Mouse (Mus musculus): ENCODE data around the gene Gpt2.

The Gpt2 gene

DNA sequence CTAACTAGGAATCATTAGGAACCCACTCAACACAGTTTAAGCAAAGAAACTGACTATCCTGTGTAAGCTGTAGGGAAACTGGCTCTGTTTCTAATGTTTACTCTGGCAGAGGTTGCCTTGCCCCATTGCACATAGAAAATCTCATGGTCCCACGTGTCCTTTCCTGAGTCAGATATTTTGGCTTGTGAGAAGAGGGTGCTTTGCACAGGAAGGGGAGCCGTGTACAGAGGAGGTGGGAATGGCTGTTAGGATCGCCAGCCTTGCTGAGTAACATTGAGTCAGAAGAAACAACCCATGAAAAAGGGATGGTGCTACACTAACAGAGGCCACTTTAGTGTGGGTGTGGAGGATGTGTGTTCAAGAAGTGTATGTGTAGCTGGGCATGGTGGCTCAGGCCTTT is 36.6 kb downstream of the Gpt2 start:
- DNase-seq (ENCODE audit: low spot score): no peak

DNA sequence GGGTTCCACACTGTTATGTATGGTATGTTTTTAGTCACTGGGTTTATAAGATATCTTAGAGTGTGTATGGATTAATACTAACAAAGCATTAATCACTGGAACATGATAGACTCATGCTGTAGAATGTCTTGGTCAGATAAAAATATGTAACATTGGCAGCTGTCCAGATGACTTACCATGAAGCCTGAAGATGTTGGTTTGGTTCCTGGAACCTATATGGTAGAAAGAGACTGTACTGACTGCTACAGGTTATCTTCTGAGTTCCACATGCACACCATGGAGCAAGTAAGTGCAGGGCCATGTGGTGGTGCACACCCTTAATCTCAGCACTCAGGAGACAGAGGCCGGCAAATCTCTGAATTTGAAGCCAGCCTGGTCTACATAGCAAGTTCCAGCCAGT is 38.3 kb downstream of the Gpt2 start:
- no peak for DNase-seq (ENCODE audit: low spot score)

DNA sequence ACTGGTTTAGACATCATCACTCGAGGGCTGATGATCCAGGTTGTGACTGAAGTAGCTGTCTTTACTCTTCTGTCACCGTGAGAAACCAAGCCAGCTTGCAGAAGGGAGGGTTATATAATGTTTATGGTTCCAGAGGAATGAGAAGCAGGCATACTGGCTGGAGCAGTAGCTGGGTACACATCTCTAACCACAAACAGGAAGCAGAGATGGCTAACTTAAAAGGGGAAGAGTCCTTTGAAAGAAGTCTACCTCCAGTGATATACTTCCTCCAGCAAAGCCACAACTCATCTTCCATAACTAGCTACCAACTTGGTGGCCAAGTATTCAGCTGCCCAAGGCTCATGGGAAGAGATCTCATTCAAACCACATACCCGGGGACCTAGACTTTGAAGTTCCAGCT is 39.1 kb downstream of the Gpt2 start:
- DNase-seq (ENCODE audit: low spot score): no peak

DNA sequence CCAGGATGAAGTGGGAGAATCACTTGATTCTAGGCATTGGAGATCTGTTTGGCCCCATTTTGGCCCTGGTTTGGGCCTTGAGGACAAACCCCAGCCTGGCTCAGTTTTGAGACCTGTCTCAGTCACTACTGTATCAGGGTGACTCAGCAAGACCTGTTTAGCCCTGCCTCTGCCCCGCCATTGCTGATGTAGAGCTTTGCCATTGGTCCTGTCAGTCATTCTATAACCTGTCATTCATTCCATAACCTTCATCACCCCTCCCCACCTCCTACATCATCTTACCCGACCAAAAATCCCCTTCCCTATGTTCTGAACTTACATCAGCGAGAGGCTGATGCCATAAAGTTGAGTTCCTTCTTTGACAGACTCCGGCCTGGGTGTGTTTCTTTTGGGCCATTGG is 40.5 kb downstream of the Gpt2 start:
- DNase-seq (ENCODE audit: low spot score): no peak

DNA sequence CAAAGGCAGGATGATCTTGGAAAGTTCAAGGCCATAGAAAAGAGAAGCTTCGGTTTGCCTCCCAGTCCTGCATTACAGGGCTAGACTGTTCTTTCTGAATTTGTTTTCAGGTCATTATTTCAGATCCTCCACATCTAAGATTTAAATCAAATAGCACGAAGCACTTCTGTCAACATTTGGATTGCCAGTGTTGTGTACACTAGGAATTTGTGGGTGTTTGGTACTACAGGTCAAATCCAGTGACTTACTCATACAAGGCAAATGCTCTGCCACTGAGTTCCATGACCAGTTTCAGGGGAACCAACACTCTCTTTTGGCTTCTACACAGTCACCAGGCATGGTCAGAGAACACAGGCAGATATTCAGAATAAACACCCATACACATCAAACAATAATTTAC is 41.1 kb downstream of the Gpt2 start:
- no peak for DNase-seq (ENCODE audit: low spot score)

DNA sequence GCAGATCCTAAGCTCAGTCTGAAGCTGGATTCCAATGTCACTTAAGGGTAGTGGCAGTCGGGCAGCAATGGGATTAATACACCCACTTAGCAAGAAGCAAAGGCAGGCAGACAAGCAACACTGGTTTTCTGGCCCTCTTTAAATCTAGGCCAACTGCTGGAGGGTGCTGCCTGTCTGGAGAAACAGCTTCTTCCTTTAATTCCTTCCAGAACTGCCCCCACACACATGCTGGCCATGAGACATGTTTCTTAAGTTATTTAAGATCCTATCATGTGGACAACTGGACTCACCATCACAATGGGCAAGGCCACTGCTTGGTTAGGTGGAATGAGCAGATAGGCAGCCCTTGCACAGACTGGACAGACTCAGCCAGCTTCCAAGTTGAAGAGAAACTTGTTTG is 41.8 kb downstream of the Gpt2 start:
- DNase-seq (ENCODE audit: low spot score): no peak

DNA sequence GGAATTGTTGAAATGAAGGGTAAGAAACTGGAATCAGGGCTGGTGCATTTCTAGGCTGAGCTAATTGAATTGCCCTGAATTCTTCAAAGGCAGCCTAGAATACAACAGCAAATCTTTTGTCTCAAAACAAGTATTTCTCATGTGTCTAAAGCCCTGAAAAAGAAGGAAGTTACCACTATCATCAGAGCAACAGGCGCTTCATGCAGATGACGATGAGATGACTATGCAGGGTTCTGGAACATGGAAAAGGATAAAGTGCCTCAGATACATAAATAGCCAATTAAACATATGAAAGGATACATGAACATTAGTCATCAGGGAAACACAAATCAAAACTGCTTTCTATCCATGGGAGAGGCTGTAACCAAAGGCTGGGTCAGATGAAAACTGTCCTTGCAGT is 44.0 kb downstream of the Gpt2 start:
- no peak for DNase-seq (ENCODE audit: low spot score)

DNA sequence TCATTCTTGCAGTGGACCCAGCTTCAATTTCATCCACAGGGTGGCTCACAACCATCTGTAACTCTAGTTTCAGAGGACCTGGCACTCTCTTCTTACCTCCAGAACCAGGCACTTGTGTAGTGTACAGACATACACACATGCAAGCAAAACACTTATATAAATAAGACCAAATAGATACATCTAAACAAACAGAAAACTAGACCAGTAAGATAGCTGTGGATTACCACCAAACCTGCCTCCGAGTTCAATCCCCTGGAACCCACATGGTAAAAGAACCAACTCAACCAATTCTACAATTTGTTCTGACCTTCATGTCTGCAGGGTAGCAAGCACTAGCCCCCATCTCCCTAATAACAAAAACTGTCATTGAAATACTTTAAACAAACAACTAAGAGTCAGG is 59.6 kb downstream of the Gpt2 start:
- DNase-seq (ENCODE audit: low spot score): no peak

DNA sequence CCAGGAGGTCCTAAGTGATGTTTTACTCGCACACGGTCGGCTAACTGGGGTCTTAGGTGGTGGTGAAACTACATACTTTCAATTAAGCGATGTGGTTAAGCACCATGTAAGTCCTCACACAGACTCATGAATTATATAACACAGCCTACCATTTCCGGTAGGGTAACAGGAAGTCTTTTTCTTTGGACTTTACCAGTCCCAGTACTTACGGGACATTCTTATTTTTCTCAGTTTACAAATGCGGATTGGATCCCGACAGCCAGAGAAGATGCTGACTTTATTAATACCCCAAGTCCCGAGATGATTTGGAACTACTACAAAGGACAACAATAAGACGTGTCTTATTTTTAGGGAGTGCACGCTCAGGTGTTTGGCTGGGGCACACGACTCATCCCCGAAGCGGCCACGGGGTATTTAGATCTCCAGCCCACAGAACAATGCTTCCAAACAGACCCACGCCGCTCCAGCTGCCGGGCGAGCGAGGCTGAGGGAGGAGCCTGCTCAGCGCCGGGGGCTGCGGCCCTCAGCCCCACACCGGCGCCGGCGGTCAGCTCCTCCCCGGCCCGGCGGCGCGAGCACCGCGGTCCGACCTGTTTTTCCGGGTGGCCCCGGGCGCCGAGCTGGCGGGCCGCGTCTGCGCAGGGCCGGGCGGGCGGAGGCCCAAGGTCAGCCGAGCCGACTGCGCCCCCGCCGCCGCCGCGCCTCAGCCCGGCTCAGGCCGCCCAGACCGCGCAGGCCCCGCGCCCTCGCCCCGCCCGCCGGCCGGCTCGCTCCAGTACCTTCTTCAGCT is 62.2 kb downstream of the Gpt2 start:
- peak; percentile 14 for DNase-seq (ENCODE audit: low spot score)

DNA sequence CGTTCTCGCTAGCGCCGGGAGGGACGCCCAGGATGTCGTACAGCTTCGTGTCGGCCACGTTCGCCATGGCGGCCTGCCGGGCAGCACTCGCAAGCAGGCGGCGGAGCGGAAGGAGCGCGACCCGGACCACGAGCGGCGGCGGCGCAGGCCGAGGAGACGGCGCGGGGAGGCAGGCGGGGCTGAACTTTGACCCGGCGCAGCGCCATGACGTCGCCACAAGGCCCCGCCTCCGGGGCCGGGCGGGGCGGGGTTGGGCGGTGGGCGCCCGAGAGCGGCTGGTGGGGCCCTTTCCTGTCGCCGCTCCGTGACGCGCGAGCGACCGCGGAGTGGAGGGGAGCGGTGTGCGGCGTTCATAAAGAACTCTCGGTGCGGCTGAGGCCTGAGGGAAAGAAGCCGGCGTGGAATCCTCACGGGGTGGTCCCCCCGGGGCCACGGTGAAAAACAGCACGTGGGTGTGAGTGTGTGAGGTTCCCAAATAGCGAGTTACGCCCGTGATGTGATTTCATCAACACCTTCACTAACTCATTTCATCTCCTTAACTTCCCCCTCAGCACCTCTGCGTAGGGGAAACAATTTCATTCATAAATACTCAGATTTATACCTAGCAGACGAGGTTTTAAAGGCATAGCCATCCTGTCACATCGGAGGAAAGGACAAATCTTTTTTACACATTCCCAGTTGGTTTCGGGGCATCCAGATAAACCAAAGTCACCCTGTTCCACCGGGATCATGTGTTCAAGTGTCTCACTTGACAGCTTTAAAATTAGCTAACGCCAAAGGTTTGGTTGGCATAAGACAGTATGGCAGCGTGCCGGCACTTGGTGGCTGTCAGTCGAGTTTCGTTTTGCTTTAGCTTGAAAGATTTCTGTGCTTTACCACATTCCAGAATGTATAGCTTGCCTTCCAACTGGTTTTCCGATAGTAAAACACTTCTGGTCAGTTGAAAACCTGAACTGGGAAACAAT is 63.1 kb downstream of the Gpt2 start, which contains the start of gene Dnaja2:
Gene Dnaja2 (minus strand): TSS at position 164 of the 965 bp plus-strand sequence.
- peak; percentile 68 for DNase-seq (ENCODE audit: low spot score)

DNA sequence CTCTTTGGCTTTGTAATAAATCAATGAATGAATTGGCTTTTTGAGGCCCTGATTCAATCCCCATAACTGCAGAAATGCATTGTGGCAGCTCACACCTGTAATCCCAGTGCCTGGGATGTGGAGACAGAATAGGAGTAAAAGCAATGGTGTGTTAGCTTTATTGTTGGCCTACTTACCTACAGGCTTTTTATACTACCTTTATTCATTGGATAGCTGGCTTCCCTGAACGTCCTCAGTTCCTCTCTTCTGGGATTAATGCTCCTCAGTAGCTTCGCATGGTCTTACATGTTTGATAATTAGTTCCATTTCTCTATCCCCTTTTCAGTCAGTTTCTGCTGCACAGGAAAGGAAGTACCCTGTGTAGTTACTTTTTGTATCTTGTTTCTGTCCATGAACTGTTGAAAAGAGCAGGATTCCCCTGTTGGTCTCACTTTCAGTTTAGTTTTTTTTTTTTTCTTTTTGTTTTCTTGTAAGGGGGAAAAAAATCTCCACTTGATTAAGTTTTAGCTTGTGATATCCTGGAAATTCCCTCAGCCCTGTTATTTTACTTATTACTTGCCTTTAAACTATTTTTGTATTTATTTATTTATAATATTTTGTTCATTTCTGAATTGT is 64.7 kb downstream of the Gpt2 start:
- DNase-seq (ENCODE audit: low spot score): no peak

DNA sequence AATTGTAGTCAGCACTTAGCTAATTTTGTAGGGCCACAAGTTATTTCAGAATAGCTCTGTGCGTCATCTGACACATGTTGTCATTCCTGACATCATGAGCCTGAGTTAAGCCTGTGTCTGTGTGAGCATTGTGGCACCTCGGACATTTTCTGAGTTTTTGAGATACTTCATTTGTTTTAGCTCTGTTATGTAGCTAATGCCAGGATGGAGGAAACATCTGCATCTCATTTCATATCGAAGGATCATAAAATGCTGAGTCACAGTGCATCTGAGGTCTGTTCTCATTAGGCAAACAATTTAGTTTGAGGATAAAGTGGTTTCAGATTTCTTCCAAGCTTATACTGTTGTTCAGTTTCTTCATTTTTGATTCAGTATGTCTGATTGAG is 65.2 kb downstream of the Gpt2 start:
- no peak for DNase-seq (ENCODE audit: low spot score)

DNA sequence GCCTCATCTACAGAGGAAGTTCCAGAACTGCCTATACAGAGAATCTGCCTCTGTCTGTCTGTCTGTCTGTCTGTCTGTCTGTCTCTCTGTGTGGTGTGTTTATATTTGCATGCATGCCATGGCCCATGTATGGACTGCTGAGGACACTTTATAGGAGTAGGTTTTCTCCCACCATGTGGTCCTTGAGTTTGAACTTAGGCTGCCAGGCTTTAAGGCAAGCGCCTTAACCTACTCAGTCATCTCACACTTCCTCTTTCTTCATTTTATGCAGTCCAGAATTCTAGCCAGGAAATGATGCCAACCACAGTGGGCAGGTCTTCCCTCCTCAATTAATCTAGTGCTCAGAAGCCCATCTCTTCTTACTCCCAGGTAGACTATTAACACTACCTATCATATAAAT is 66.8 kb downstream of the Gpt2 start:
- DNase-seq (ENCODE audit: low spot score): no peak

DNA sequence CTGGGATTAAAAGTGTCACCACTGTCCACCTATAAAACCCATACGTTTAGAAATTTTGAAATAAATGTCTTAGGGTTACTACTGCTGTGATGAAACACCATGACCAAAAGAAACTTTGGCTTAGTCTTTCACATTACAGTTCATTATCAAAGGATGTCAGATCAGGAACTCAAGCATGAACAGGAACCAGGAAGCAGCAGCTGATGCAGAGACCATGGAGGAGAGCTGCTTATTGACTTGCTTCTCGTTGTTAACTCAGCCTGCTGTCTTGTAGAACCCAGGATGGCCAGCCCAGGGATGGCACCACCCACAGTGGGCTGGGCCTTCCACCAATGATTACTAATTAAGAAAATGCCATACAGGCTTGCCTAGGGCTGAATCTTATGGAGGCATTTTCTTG is 67.6 kb downstream of the Gpt2 start:
- no peak for DNase-seq (ENCODE audit: low spot score)

DNA sequence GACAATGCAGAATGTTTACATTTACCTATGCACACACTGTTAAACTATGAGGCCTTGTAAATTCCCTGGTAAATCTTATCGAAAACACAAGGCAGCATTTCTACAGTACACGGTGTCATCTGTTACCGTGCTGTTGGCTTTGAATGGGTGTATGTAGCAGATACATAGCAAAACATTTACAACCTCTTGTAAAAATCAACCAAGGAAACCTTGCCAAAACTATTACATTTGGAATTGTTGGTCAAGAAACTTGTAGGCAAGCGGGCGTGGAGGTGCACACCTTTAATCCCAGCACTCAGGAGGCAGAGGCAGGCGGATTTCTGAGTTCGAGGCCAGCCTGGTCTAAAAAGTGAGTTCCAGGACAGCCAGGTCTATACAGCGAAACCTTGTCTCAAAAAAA is 71.0 kb downstream of the Gpt2 start:
- DNase-seq (ENCODE audit: low spot score): no peak

DNA sequence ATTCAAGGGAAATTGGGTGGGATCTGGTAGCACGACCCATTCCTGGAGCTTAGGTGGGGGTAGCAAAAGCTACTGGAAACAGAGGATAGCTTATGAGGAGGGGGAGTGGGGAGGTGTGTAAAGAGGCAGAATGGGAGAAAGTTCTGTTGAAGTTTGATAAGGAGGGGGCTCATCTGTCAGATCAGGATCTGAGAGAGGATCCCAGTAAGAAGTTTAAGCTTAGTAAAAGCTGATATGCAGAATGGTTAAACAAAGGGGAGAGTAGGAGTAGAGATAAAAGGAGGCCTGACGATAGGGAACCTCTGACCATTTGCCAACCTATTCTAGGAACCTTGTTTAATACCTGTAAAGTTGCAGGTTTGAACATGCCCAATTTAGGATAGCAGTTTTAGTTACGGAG is 72.8 kb downstream of the Gpt2 start:
- DNase-seq (ENCODE audit: low spot score): no peak

DNA sequence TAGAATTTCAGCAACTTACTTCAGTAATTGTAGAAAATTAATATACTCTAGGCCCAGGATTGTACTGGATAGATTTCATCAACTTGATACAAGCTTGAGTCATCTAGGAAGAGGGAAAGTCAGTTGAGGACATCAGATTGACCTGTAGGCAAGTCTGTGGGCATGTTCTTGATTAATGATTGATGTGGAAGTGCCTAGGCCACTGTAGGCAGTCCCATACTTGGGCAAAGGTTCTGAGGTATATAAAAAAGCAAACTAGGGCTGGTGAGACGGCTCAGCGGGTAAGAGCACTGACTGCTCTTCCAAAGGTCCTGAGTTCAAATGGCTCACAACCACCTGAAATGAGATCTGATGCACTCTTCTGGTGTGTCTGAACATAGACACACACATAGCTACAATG is 75.4 kb downstream of the Gpt2 start:
- no peak for DNase-seq (ENCODE audit: low spot score)

DNA sequence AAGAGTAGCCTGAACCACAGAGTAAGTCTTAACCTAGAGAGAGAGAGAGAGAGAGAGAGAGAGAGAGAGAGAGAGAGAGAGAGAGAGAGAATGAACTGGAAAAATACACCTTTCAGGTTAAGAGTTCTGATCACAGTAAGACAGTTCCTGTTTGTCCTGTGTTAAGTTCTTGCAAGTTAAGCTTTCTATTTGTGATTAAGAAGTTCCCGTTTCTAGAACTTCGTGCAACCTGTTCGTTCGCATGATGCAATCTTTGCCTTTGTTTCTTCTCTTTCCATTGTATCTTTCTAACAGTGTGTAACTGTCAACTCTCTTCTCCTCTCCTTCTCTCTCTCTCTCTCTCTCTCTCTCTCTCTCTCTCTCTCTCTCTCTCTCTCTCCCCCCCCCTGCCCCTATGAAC is 78.1 kb downstream of the Gpt2 start:
- DNase-seq (ENCODE audit: low spot score): no peak

DNA sequence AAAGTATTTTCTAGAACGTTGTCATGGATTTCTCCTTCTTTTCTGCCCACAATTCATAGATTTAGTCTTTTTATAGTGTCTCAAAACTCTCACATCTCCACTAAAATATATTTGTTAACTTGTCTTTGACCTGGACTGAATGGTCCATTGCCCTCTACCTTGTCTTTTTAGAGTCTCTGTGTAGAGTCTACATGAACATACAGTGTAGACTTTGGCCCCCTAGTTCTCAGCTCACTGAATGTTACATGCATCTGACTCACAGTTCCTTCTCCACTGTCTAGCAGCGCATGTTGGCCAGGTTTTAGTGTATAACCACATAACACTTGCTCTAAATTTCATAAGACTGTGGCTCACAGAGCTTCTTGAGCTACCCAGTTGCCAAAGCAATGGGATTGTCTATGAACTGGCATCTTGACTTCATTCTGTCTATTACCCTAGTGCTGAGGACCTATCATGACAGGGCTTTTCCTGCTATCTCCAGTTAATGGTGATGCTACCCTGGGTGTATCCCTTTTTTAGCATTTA is 81.7 kb downstream of the Gpt2 start:
- DNase-seq (ENCODE audit: low spot score): no peak
